Mouse (Mus musculus): ENCODE measurements around the gene 4930518I15Rik. TPM values are rescaled to one million over a fixed set of nuclear protein-coding genes. Genes with fewer than 3 reads are reported as not detected.
A peak's percentile ranks its signal among the peaks of the same experiment; 100 is the strongest.
"Not testable (repeated sequence)": the region's sequence is repeated elsewhere in the genome, so short reads cannot be mapped to it uniquely, and the experiment has no call there.

The 4930518I15Rik gene
- total RNA-seq (2014; rRNA removed) = 1.00 and 2.5 TPM in 2 replicates
- polyA plus RNA-seq (2015; fragmentation: Nextera tagmentation; extraction: Ambion mirVana) = 1.3 and 2.1 TPM in 2 replicates

- Histone ChIP-seq H3K36me3 (ENCODE audit: insufficient read depth) (no peaks in the 10 kb centered on the region; the same call in 1 of the 2 replicates), H3K9ac (no peak within 1 kb of the TSS), H3K9me3 (ENCODE audit: low read length) (no peaks in the 10 kb centered on the region), H3K4me2 (ENCODE audit: low read depth) (no peak within 1 kb of the TSS), H3K4me3 (ENCODE audit: low read depth, low read length) (no peak within 1 kb of the TSS), H3K4me1 (ENCODE audit: insufficient read depth) (0 out of 2 replicates have a peak, but pooled peaks cover 3% of the 10 kb centered on the region), H3K27me3 (ENCODE audit: insufficient read depth, low read length) (no peaks in the 10 kb centered on the region), H3K27ac (ENCODE audit: low read depth, low read length) (no peak within 1 kb of the TSS)
- no peak for ATAC-seq
- no peak for DNase-seq
- no peak for TF ChIP-seq CTCF (IDR thresholded peaks at IDR 0.05; ENCODE audit: low read depth)
- 82% methylated on average over 2 of the region's 2 CpGs for WGBS
These were observed at the start of gene 4930518I15Rik for GRCm38 (mm10) chr2:156857835-156858234. 4930518I15Rik (minus strand) TSS chr2:156857946.

DNA sequence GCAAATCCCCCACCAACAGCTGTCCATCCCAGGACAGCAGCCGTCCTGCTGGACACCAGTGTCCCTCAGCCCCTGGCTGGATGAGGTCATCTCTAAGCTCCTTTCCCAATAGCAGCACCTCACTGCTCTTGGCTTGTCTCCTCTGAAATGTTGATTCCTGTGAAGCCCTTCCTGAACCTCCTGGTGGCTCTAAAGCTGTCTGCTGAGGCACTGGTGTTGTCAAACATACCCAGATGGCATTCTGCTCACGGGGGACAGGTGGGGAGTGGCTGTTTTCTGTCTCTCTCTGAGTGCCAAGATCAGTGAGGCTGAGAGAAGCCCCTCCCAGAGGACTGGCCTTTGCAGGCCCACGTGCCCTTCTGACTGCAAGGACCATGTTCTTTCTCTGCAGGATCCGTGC, 48.2 kb upstream of the 4930518I15Rik start:
- not testable (repeated sequence) for ATAC-seq; H3K4me2 ChIP-seq (ENCODE audit: low read depth); H3K27ac ChIP-seq (ENCODE audit: low read depth, low read length); H3K4me1 ChIP-seq (ENCODE audit: insufficient read depth); H3K36me3 ChIP-seq (ENCODE audit: insufficient read depth); H3K4me3 ChIP-seq (ENCODE audit: low read depth, low read length); DNase-seq; H3K27me3 ChIP-seq (ENCODE audit: insufficient read depth, low read length); H3K9me3 ChIP-seq (ENCODE audit: low read length); H3K9ac ChIP-seq
- WGBS = 45% methylated on average over 4 of the region's 4 CpGs

DNA sequence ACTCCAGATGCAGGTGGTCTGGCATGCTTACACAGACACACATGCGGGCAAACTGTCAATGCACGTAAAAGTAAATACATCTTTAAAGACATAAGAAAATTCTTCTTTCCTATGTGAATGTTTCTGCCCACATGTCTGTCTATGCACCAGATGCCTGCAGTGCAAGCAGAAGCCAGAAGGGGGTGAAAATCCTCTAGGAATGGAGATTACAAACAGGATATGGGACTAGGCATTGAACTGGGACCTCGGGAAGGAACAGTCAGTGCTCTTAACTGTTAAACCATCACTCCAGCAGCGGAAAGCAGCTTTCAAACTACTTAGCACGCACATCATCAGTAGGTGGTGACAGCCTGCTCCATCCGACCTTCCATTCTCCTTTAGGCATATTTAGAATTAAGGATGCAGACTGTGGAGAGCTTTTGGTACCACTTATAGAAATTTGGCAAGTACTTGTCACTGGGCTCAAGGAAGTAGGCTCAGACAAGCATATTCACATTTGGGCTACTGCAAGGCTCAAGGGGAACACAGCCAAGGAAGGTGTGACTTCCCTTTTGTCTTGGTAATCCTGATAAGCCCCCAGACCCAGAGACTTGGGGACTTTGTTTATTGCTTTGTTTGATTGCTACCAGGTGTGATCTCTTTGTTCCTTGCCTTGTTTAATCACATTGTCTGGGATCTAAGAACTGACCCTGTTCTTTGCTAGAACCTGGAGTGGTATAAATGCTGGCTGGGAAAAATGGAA, 47.4 kb upstream of the 4930518I15Rik start:
- ATAC-seq = peak; percentile 63; the same call in 1 of the 2 replicates
- Histone ChIP-seq H3K4me1 (ENCODE audit: insufficient read depth) (no peaks in the 10 kb centered on the region), H3K36me3 (ENCODE audit: insufficient read depth) (no peaks in the 10 kb centered on the region), H3K27me3 (ENCODE audit: insufficient read depth, low read length) (no peaks in the 10 kb centered on the region), H3K27ac (ENCODE audit: low read depth, low read length) (no peak overlapping the region), H3K9me3 (ENCODE audit: low read length) (no peaks in the 10 kb centered on the region), H3K4me2 (ENCODE audit: low read depth) (no peak overlapping the region), H3K4me3 (ENCODE audit: low read depth, low read length) (no peak overlapping the region), H3K9ac (no peak overlapping the region)
- peak; percentile 77 for DNase-seq
- TF ChIP-seq CTCF (IDR thresholded peaks at IDR 0.05; ENCODE audit: low read depth) = peak; percentile 84
- 25% methylated on average over 6 of the region's 6 CpGs for WGBS

DNA sequence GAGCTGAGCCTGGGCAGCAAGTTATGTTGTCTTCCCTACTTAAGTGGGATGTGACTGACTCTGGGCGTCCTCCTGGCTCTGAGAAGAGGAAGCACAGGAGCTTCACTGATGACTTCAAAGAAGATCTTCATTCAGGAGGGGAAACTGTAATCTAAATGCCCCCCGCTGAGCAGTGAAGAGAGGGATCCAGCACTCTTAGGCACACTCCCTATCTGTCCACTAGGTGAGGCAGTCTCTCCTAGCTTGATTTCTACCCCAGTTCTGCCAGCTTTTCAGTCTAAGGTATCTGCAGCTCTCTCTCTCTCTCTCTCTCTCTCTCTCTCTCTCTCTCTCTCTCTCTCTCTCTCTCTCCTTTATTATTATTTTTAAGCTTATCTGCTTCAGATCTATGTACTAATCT, 45.6 kb upstream of the 4930518I15Rik start:
- no peak overlapping the region for H3K4me2 ChIP-seq (ENCODE audit: low read depth)
- no peaks in the 10 kb centered on the region for H3K27me3 ChIP-seq (ENCODE audit: insufficient read depth, low read length)
- DNase-seq (no peak), ATAC-seq (no peak)
- TF ChIP-seq CTCF (IDR thresholded peaks at IDR 0.05; ENCODE audit: low read depth) = peak; percentile 47
- H3K4me3 ChIP-seq (ENCODE audit: low read depth, low read length) = no peak overlapping the region
- no peak overlapping the region for H3K27ac ChIP-seq (ENCODE audit: low read depth, low read length)
- no peak overlapping the region for H3K9ac ChIP-seq
- 52% methylated on average over 2 of the region's 2 CpGs for WGBS
- no peaks in the 10 kb centered on the region for H3K36me3 ChIP-seq (ENCODE audit: insufficient read depth)
- H3K4me1 ChIP-seq (ENCODE audit: insufficient read depth) = peaks cover 5% of the 10 kb centered on the region; the same call in 1 of the 2 replicates
- H3K9me3 ChIP-seq (ENCODE audit: low read length) = no peaks in the 10 kb centered on the region

DNA sequence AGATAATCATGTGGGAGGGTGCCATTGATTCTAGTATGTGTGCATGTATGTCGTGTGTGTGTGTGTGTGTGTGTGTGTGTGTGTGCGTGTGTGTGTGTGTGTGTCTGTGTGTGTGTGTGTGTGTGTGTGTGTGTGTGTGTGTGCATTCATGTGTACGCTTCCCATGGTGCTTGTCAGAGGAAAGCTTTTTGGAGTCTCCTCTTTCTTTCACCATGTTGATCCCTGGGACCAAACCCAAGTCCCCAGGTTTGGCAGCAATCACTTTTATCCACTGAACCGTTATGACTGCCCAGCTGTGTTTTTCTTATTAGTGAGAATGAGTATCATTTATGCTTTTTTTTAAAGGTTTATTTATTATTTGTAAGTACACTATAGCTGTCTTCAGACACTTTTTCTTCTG, 44.7 kb upstream of the 4930518I15Rik start:
- ATAC-seq; H3K27me3 ChIP-seq (ENCODE audit: insufficient read depth, low read length); DNase-seq; H3K9ac ChIP-seq; H3K27ac ChIP-seq (ENCODE audit: low read depth, low read length); H3K9me3 ChIP-seq (ENCODE audit: low read length); H3K4me3 ChIP-seq (ENCODE audit: low read depth, low read length); H3K36me3 ChIP-seq (ENCODE audit: insufficient read depth); H3K4me2 ChIP-seq (ENCODE audit: low read depth); H3K4me1 ChIP-seq (ENCODE audit: insufficient read depth): not testable (repeated sequence)
- WGBS = 65% methylated on average over 4 of the region's 4 CpGs

GRCm38 (mm10) chr2:156901883-156902282, 44.1 kb upstream of the 4930518I15Rik start:
- no peak for DNase-seq
- Histone ChIP-seq H3K36me3 (ENCODE audit: insufficient read depth) (no peaks in the 10 kb centered on the region), H3K4me1 (ENCODE audit: insufficient read depth) (peaks cover 5% of the 10 kb centered on the region; the same call in 1 of the 2 replicates), H3K27ac (ENCODE audit: low read depth, low read length) (no peak overlapping the region), H3K4me3 (ENCODE audit: low read depth, low read length) (no peak overlapping the region), H3K9me3 (ENCODE audit: low read length) (no peaks in the 10 kb centered on the region), H3K27me3 (ENCODE audit: insufficient read depth, low read length) (no peaks in the 10 kb centered on the region), H3K4me2 (ENCODE audit: low read depth) (no peak overlapping the region), H3K9ac (no peak overlapping the region)
- WGBS = 72% methylated on average over 6 of the region's 6 CpGs
- no peak for ATAC-seq
- no peak for TF ChIP-seq CTCF (IDR thresholded peaks at IDR 0.05; ENCODE audit: low read depth)

- ATAC-seq (no peak), DNase-seq (no peak)
- Histone ChIP-seq H3K36me3 (ENCODE audit: insufficient read depth) (no peaks in the 10 kb centered on the region), H3K9ac (no peak overlapping the region), H3K4me2 (ENCODE audit: low read depth) (no peak overlapping the region), H3K27ac (ENCODE audit: low read depth, low read length) (no peak overlapping the region), H3K27me3 (ENCODE audit: insufficient read depth, low read length) (no peaks in the 10 kb centered on the region), H3K9me3 (ENCODE audit: low read length) (no peaks in the 10 kb centered on the region), H3K4me3 (ENCODE audit: low read depth, low read length) (no peak overlapping the region), H3K4me1 (ENCODE audit: insufficient read depth) (peaks cover 5% of the 10 kb centered on the region; the same call in 1 of the 2 replicates)
- no peak for TF ChIP-seq CTCF (IDR thresholded peaks at IDR 0.05; ENCODE audit: low read depth)
- WGBS = 82% methylated on average over 2 of the region's 2 CpGs
These were observed 43.6 kb upstream of the 4930518I15Rik start for GRCm38 (mm10) chr2:156901344-156901743.

Data from forebrain, postnatal 0 days (tissue).